11 mouse cellular contexts compared by ENCODE assay signal in genomic region chr2:105132933-105133795, GRCm38 (mm10). TPM values are rescaled to one million over a fixed set of nuclear protein-coding genes. Genes with fewer than 3 reads are reported as not detected.
DNase-seq lines count a peak whose midpoint lies in the region; ATAC-seq and TF ChIP-seq lines count a peak whose summit lies in the region.
"Had no signal": no experiment of that assay in that cellular context is flagged by ENCODE, and none has a peak within 500 bp of the region (broad histone marks: within the 10 kb centered on the region; RNA-seq: fewer than 3 reads in every experiment).

No protein-coding gene starts in this region.

- H3K4me2 ChIP-seq in forebrain, embryonic 11.5 days (ENCODE audit: low read depth, low read length, severe bottlenecking), result no peak overlapping the region
- H3K4me2 ChIP-seq in forebrain, embryonic 14.5 days (ENCODE audit: low read length), result no peak overlapping the region
- peak overlapping the region; percentile 68 for H3K4me2 ChIP-seq in kidney, postnatal 0 days (ENCODE audit: low read length)
- H3K4me2 ChIP-seq in intestine, postnatal 0 days (replicated peaks; ENCODE audit: low read depth), result no peak overlapping the region
- H3K4me2 ChIP-seq: embryonic facial prominence, embryonic 12.5 days had no signal

- TF ChIP-seq CTCF in kidney, postnatal 0 days (IDR thresholded peaks at IDR 0.05; ENCODE audit: low read depth), result no peak
- no peak for TF ChIP-seq CTCF in ES-Bruce4 (IDR thresholded peaks at IDR 0.05; ENCODE audit: low read depth, low read length)
- no peak for TF ChIP-seq CTCF in intestine, postnatal 0 days (IDR thresholded peaks at IDR 0.05; ENCODE audit: low read depth)

- TF ChIP-seq EP300 in ES-Bruce4 (IDR thresholded peaks at IDR 0.05; ENCODE audit: insufficient read depth, low read depth, low read length), result no peak

- no peak overlapping the region for H3K9ac ChIP-seq in forebrain, embryonic 11.5 days (ENCODE audit: low read length)
- H3K9ac ChIP-seq in forebrain, embryonic 14.5 days (ENCODE audit: low read length), result no peak overlapping the region
- H3K9ac ChIP-seq in kidney, postnatal 0 days (ENCODE audit: low read depth, low read length), result peak overlapping the region; percentile 46
- H3K9ac ChIP-seq in ES-Bruce4 (ENCODE audit: low read depth, poor library complexity, severe bottlenecking), result no peak overlapping the region
- no peak overlapping the region for H3K9ac ChIP-seq in intestine, postnatal 0 days (ENCODE audit: low read depth, low read length)
- H3K9ac ChIP-seq: embryonic facial prominence, embryonic 12.5 days had no signal

- TF ChIP-seq POLR2A in ES-Bruce4 (IDR thresholded peaks at IDR 0.05; ENCODE audit: insufficient read depth, low read length), result no peak

- no peaks in the 10 kb centered on the region; the same call in 1 of the 2 replicates for H3K4me1 ChIP-seq in forebrain, embryonic 11.5 days (replicated peaks; ENCODE audit: control insufficient read depth, insufficient read depth, low read length)
- no peaks in the 10 kb centered on the region for H3K4me1 ChIP-seq in forebrain, embryonic 14.5 days (ENCODE audit: control insufficient read depth, insufficient read depth, low read length)
- H3K4me1 ChIP-seq in kidney, postnatal 0 days (replicated peaks; ENCODE audit: insufficient read depth, low read length), result peaks cover 11% of the 10 kb centered on the region; the same call in 1 of the 2 replicates
- H3K4me1 ChIP-seq in ES-Bruce4 (ENCODE audit: control insufficient read depth, insufficient read depth, low read length), result no peaks in the 10 kb centered on the region
- H3K4me1 ChIP-seq in intestine, postnatal 0 days (replicated peaks; ENCODE audit: control insufficient read depth, insufficient read depth, low read length), result no peaks in the 10 kb centered on the region
- H3K4me1 ChIP-seq: embryonic facial prominence, embryonic 12.5 days had no signal

- no peak overlapping the region for H3K27ac ChIP-seq in forebrain, embryonic 11.5 days (ENCODE audit: low read depth, low read length)
- no peak overlapping the region for H3K27ac ChIP-seq in forebrain, embryonic 14.5 days (ENCODE audit: low read depth, low read length)
- 0 out of 2 replicates have a peak overlapping the region, but pooled peaks have one; percentile 36 for H3K27ac ChIP-seq in kidney, postnatal 0 days
- no peak overlapping the region for H3K27ac ChIP-seq in ES-Bruce4 (ENCODE audit: insufficient read depth, low read length)
- no peak overlapping the region for H3K27ac ChIP-seq in intestine, postnatal 0 days (ENCODE audit: low read depth, low read length)
- H3K27ac ChIP-seq: embryonic facial prominence, embryonic 12.5 days had no signal

- peaks cover 87% of the 10 kb centered on the region for H3K27me3 ChIP-seq in forebrain, embryonic 11.5 days (ENCODE audit: control insufficient read depth, insufficient read depth, low read length)
- peaks cover 94% of the 10 kb centered on the region for H3K27me3 ChIP-seq in forebrain, embryonic 14.5 days (replicated peaks; ENCODE audit: control insufficient read depth, insufficient read depth, low read length)
- peaks cover 17% of the 10 kb centered on the region for H3K27me3 ChIP-seq in kidney, postnatal 0 days (ENCODE audit: insufficient read depth, low read length)
- peaks cover 21% of the 10 kb centered on the region for H3K27me3 ChIP-seq in ES-Bruce4 (ENCODE audit: control insufficient read depth, insufficient read depth, low read length, poor library complexity, severe bottlenecking)
- H3K27me3 ChIP-seq in intestine, postnatal 0 days (replicated peaks; ENCODE audit: control insufficient read depth, insufficient read depth, low read length), result peaks cover 89% of the 10 kb centered on the region

- ATAC-seq in forebrain, embryonic 11.5 days (replicated peaks; ENCODE audit: low FRiP score), result no peak
- no peak for ATAC-seq in forebrain, embryonic 14.5 days
- no peak for ATAC-seq in kidney, postnatal 0 days (replicated peaks; ENCODE audit: low FRiP score, low read depth)
- no peak for ATAC-seq in intestine, postnatal 0 days
- ATAC-seq in cerebellum, adult (ENCODE audit: insufficient number of reproducible peaks, low FRiP score, low TSS enrichment), result no peak

- WGBS in forebrain, embryonic 11.5 days, result under 1% methylated on average over 43 of the region's 43 CpGs
- 1% methylated on average over 43 of the region's 43 CpGs for WGBS in forebrain, embryonic 14.5 days
- 22% methylated on average over 43 of the region's 43 CpGs for WGBS in kidney, postnatal 0 days
- 3% methylated on average over 43 of the region's 43 CpGs for WGBS in intestine, postnatal 0 days

- H3K4me3 ChIP-seq in forebrain, embryonic 11.5 days (ENCODE audit: low read depth, low read length), result no peak overlapping the region
- H3K4me3 ChIP-seq in forebrain, embryonic 14.5 days (ENCODE audit: low read depth, low read length), result no peak overlapping the region
- peak overlapping the region; percentile 24 for H3K4me3 ChIP-seq in kidney, postnatal 0 days (replicated peaks; ENCODE audit: low read depth, low read length)
- H3K4me3 ChIP-seq in ES-Bruce4 (ENCODE audit: low read depth, low read length), result peak overlapping the region; percentile 6; the same call in 1 of the 2 replicates
- H3K4me3 ChIP-seq in intestine, postnatal 0 days (ENCODE audit: low read depth, low read length), result peak overlapping the region; percentile 11; the same call in 1 of the 2 replicates
- H3K4me3 ChIP-seq: embryonic facial prominence, embryonic 12.5 days had no signal

- peak; percentile 65 for DNase-seq in forebrain, embryonic 11.5 days (ENCODE audit: low spot score)
- DNase-seq in forebrain, embryonic 14.5 days (ENCODE audit: low spot score), result no peak
- DNase-seq in kidney, postnatal 0 days (ENCODE audit: low spot score), result no peak
- no peak for DNase-seq in kidney, adult 8-10 months
- DNase-seq in spleen, adult 12 weeks (ENCODE audit: low spot score), result no peak
- DNase-seq: gastrocnemius, postnatal 10 days; lung, postnatal 14 days had no signal

- no peaks in the 10 kb centered on the region for H3K36me3 ChIP-seq in forebrain, embryonic 11.5 days (ENCODE audit: control insufficient read depth, insufficient read depth, low read length)
- H3K36me3 ChIP-seq in forebrain, embryonic 14.5 days (ENCODE audit: control insufficient read depth, insufficient read depth, low read length), result no peaks in the 10 kb centered on the region
- H3K36me3 ChIP-seq in kidney, postnatal 0 days (ENCODE audit: insufficient read depth, low read length), result no peaks in the 10 kb centered on the region
- H3K36me3 ChIP-seq in ES-Bruce4 (ENCODE audit: control insufficient read depth, insufficient read depth, low read length, poor library complexity, severe bottlenecking), result no peaks in the 10 kb centered on the region
- no peaks in the 10 kb centered on the region for H3K36me3 ChIP-seq in intestine, postnatal 0 days (ENCODE audit: control insufficient read depth, insufficient read depth)
- H3K36me3 ChIP-seq: embryonic facial prominence, embryonic 12.5 days had no signal

- no peaks in the 10 kb centered on the region for H3K9me3 ChIP-seq in forebrain, embryonic 11.5 days (ENCODE audit: control insufficient read depth, low read length)
- no peaks in the 10 kb centered on the region for H3K9me3 ChIP-seq in forebrain, embryonic 14.5 days (replicated peaks; ENCODE audit: control insufficient read depth, low read length)
- H3K9me3 ChIP-seq in kidney, postnatal 0 days (replicated peaks; ENCODE audit: low read length), result no peaks in the 10 kb centered on the region
- H3K9me3 ChIP-seq in ES-Bruce4 (replicated peaks; ENCODE audit: control insufficient read depth, insufficient read depth, low read length, poor library complexity, severe bottlenecking), result no peaks in the 10 kb centered on the region
- H3K9me3 ChIP-seq in intestine, postnatal 0 days (ENCODE audit: control insufficient read depth), result no peaks in the 10 kb centered on the region
- H3K9me3 ChIP-seq: embryonic facial prominence, embryonic 12.5 days had no signal

RNA-seq across cellular contexts. Expression of gene Wt1, which starts 6.8 kb away (rescaled TPM):
- 0.11 and 0.15 TPM in 2 replicates for polyA plus RNA-seq in forebrain, embryonic 11.5 days (2014; fragmentation: Nextera tagmentation; extraction: Ambion mirVana)
- polyA plus RNA-seq in forebrain, embryonic 14.5 days (2014; fragmentation: Nextera tagmentation; extraction: Ambion mirVana), result not detected in 2 replicates
- 93.6 and 95.7 TPM in 2 replicates for polyA plus RNA-seq in kidney, postnatal 0 days (2015; fragmentation: Nextera tagmentation; extraction: Ambion mirVana)
- polyA plus RNA-seq in ES-Bruce4 (2011; ENCODE audit: insufficient read depth, insufficient read length, low read depth, missing spikeins), result 4.1 and 4.6 TPM in 2 replicates
- 3.9 TPM in 2 replicates for polyA plus RNA-seq in intestine, postnatal 0 days (2015; fragmentation: Nextera tagmentation; extraction: Ambion mirVana)

RNA-seq across cellular contexts. Expression of gene Gm11060, which starts 41.3 kb away (rescaled TPM):
- not detected in 2 replicates for polyA plus RNA-seq in forebrain, embryonic 11.5 days (2014; fragmentation: Nextera tagmentation; extraction: Ambion mirVana)
- polyA plus RNA-seq in forebrain, embryonic 14.5 days (2014; fragmentation: Nextera tagmentation; extraction: Ambion mirVana), result not detected in 2 replicates
- not detected in 2 replicates for polyA plus RNA-seq in kidney, postnatal 0 days (2015; fragmentation: Nextera tagmentation; extraction: Ambion mirVana)
- polyA plus RNA-seq in ES-Bruce4 (2011; ENCODE audit: insufficient read depth, insufficient read length, low read depth, missing spikeins), result not detected in 2 replicates
- polyA plus RNA-seq in intestine, postnatal 0 days (2015; fragmentation: Nextera tagmentation; extraction: Ambion mirVana), result not detected in 2 replicates
- polyA plus RNA-seq: embryonic facial prominence, embryonic 12.5 days had no signal

Comparison
In these comparisons a context has a peak if more than half of its experiments do, and no peak if none do; other contexts are left out.
1. H3K4me3 ChIP-seq: peak in kidney, postnatal 0 days (single experiment), ES-Bruce4 (single experiment) and intestine, postnatal 0 days (single experiment); none in forebrain, embryonic 11.5 days (single experiment) and forebrain, embryonic 14.5 days (single experiment).
2. RNA of gene Wt1, which starts 6.8 kb away (polyA plus RNA-seq): 93.6 to 95.7 TPM in kidney, postnatal 0 days; 4.1 to 4.6 TPM in ES-Bruce4, 3.9 TPM in intestine, postnatal 0 days, 0.11 to 0.15 TPM in forebrain, embryonic 11.5 days and not detected in forebrain, embryonic 14.5 days; every median in the first group is over 10 times any median in the second.